ENCODE assay signal across 23 mouse cellular contexts in the genomic region with DNA sequence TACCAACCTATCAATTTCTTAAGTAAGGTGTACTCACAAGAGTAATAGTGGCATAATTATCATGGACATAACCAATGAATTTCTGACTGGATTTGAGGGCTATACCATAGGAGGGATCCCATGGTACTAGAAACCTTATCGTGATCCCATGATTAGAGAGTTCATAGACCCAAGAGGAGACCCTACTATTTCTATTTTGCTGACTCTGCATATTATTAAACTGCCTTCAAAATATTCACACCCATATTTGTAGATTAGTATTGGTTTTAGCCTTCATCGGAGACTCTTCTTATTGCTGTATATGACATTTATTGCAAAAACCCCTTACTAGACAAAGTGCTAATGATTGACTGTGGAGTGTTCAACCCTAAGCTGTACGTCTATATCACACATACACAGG.
DNase-seq lines count a peak whose midpoint lies in the region; ATAC-seq and TF ChIP-seq lines count a peak whose summit lies in the region.
"Had no signal": no experiment of that assay in that cellular context is flagged by ENCODE, and none has a peak within 500 bp of the region (broad histone marks: within the 10 kb centered on the region; RNA-seq: fewer than 3 reads in every experiment).

No protein-coding gene starts in this region.

- H3K79me2 ChIP-seq in CH12.LX (replicated peaks; ENCODE audit: control insufficient read depth, extremely low read depth, insufficient read depth, poor library complexity, severe bottlenecking) (no peaks in the 10 kb centered on the region), MEL (ENCODE audit: control insufficient read depth, insufficient read depth, low read length, poor library complexity) (no peaks in the 10 kb centered on the region)

- no peak overlapping the region for H3K27ac ChIP-seq in CH12.LX (ENCODE audit: insufficient read depth, low read depth)
- no peak overlapping the region for H3K27ac ChIP-seq in ES-E14 (ENCODE audit: insufficient read depth, low read depth, low read length, poor library complexity, severe bottlenecking)
- H3K27ac ChIP-seq in MEL (ENCODE audit: control insufficient read depth, low read depth, low read length), result no peak overlapping the region
- no peak overlapping the region for H3K27ac ChIP-seq in gastrocnemius, adult 2 months
- no peak overlapping the region for H3K27ac ChIP-seq in midbrain, embryonic 16.5 days (ENCODE audit: low read length)

- no peak for TF ChIP-seq EP300 in CH12.LX (IDR thresholded peaks at IDR 0.05; ENCODE audit: low read length)
- TF ChIP-seq EP300 in MEL (IDR thresholded peaks at IDR 0.05; ENCODE audit: low read depth in 1 of 2, low read length in 2 of 2), result no peak

- TF ChIP-seq CTCF in CH12.LX (conservative IDR thresholded peaks at IDR 0.05 in 1 of 2, IDR thresholded peaks at IDR 0.05 in 1 of 2; ENCODE audit: low read depth in 2 of 2, low read length in 2 of 2) (no peak), MEL (IDR thresholded peaks at IDR 0.05 in 2 of 3, conservative IDR thresholded peaks at IDR 0.05 in 1 of 3; ENCODE audit: control insufficient read depth in 1 of 3, insufficient read depth in 1 of 3, low read depth in 2 of 3, low read length in 3 of 3, poor library complexity in 1 of 3, severe bottlenecking in 1 of 3) (no peak)
- no peak for TF ChIP-seq CTCF in gastrocnemius, adult 2 months (IDR thresholded peaks at IDR 0.05)

- intact Hi-C loops in gastrocnemius, adult 2 months (cut with DNase I), result no loop called here

- no peak overlapping the region for H3K4me2 ChIP-seq in CH12.LX (ENCODE audit: insufficient read depth, low read depth, poor library complexity, severe bottlenecking)
- no peak overlapping the region for H3K4me2 ChIP-seq in midbrain, embryonic 16.5 days (ENCODE audit: low read length)

- H3K4me1 ChIP-seq in CH12.LX (ENCODE audit: control insufficient read depth in 1 of 2, insufficient read depth in 2 of 2) (no peaks in the 10 kb centered on the region), ES-E14 (ENCODE audit: control insufficient read depth in 2 of 2, insufficient read depth in 2 of 2, low read length in 2 of 2, poor library complexity in 1 of 2) (no peaks in the 10 kb centered on the region), MEL (ENCODE audit: control insufficient read depth in 1 of 2, insufficient read depth in 2 of 2, low read length in 2 of 2) (no peaks in the 10 kb centered on the region)
- H3K4me1 ChIP-seq in midbrain, embryonic 16.5 days (ENCODE audit: control insufficient read depth, insufficient read depth, low read length), result no peaks in the 10 kb centered on the region; the same call in 1 of the 2 replicates

- DNase-seq in CH12.LX (ENCODE audit: extremely low read depth), result no peak
- no peak for DNase-seq in ES-E14 (ENCODE audit: low read depth, low spot score)
- no peak for DNase-seq in MEL (ENCODE audit: low read depth, low spot score)
- no peak for DNase-seq in gastrocnemius, adult 2 months
- no peak for DNase-seq in frontal cortex, postnatal 36 days (ENCODE audit: low spot score in 2 of 2)
- DNase-seq: adrenal gland, adult 2 months; adrenal gland, adult 8-10 months; adrenal gland, postnatal 10 days; adrenal gland, postnatal 14 days; adrenal gland, postnatal 25 days; adrenal gland, postnatal 36 days; B cell, adult 2 months; cerebellum, adult 11 months; cerebellum, adult 11-12 months; cerebellum, adult 18-20 months; cerebellum, adult 2 months; cerebellum, adult 8-10 months; cerebellum, adult 9-10 months had no signal

- no peaks in the 10 kb centered on the region for H3K27me3 ChIP-seq in CH12.LX (replicated peaks)
- no peaks in the 10 kb centered on the region for H3K27me3 ChIP-seq in MEL (ENCODE audit: control insufficient read depth in 1 of 2, insufficient read depth in 2 of 2, low read length in 2 of 2)
- H3K27me3 ChIP-seq in midbrain, embryonic 16.5 days (ENCODE audit: control insufficient read depth, insufficient read depth, low read depth, low read length), result no peaks in the 10 kb centered on the region
- H3K27me3 ChIP-seq: Patski had no signal

- no peak for TF ChIP-seq RAD21 in CH12.LX (IDR thresholded peaks at IDR 0.05; ENCODE audit: low read depth, low read length)
- no peak for TF ChIP-seq RAD21 in MEL (IDR thresholded peaks at IDR 0.05; ENCODE audit: low read depth, low read length)

- ATAC-seq in midbrain, embryonic 16.5 days, result no peak
- ATAC-seq: activated CD4-positive, CD25-positive, alpha-beta regulatory T cell, adult 4 months; CD4-positive, CD25-positive, alpha-beta regulatory T cell, adult 4 months; Patski had no signal

- H3K9ac ChIP-seq in CH12.LX (ENCODE audit: insufficient read depth, low read depth) (no peak overlapping the region), ES-E14 (ENCODE audit: insufficient read depth, low read depth, low read length, poor library complexity, severe bottlenecking) (no peak overlapping the region), MEL (ENCODE audit: control insufficient read depth, low read depth, low read length, poor library complexity, severe bottlenecking) (no peak overlapping the region)
- no peak overlapping the region for H3K9ac ChIP-seq in midbrain, embryonic 16.5 days (ENCODE audit: low read depth, low read length)

- peaks cover 30% of the 10 kb centered on the region for H3K9me3 ChIP-seq in CH12.LX (replicated peaks; ENCODE audit: low read length)
- H3K9me3 ChIP-seq in ES-E14 (ENCODE audit: control insufficient read depth, insufficient read depth, low read depth, low read length), result no peaks in the 10 kb centered on the region
- no peaks in the 10 kb centered on the region for H3K9me3 ChIP-seq in MEL (replicated peaks; ENCODE audit: insufficient read depth, low read length)
- no peaks in the 10 kb centered on the region for H3K9me3 ChIP-seq in midbrain, embryonic 16.5 days (replicated peaks; ENCODE audit: control insufficient read depth, low read length, poor library complexity, severe bottlenecking)

- dilution Hi-C loops in CH12.LX (cut with MboI; ENCODE audit: extremely low pct_ligation_motif_present, extremely low pct_unique_long_range_greater_than_20kb, low sequenced_read_pairs), result no loop called here

- in situ Hi-C loops in CH12.LX (cut with MboI; ENCODE audit: low pct_ligation_motif_present, low pct_unique_long_range_greater_than_20kb, low sequenced_read_pairs) (no loop called here), ES-E14 (cut with MboI; ENCODE audit: low sequenced_read_pairs in 2 of 2, unreplicated experiment in 2 of 2) (no loop called here)

- TF ChIP-seq POLR2A in CH12.LX (IDR thresholded peaks at IDR 0.05; ENCODE audit: low read depth, low read length) (no peak), MEL (IDR thresholded peaks at IDR 0.05; ENCODE audit: control insufficient read depth in 1 of 2, insufficient read depth in 1 of 2, low read depth in 1 of 2, low read length in 2 of 2, poor library complexity in 1 of 2) (no peak)

- H3K4me3 ChIP-seq in CH12.LX (replicated peaks in 1 of 3; ENCODE audit: low read depth in 2 of 3, low read length in 2 of 3, poor library complexity in 1 of 3) (no peak overlapping the region), ES-E14 (ENCODE audit: insufficient read depth in 1 of 2, low read depth in 1 of 2, low read length in 2 of 2, poor library complexity in 1 of 2, severe bottlenecking in 1 of 2) (no peak overlapping the region), MEL (ENCODE audit: control insufficient read depth in 1 of 2, insufficient read depth in 1 of 2, low read depth in 2 of 2, low read length in 2 of 2) (no peak overlapping the region)
- H3K4me3 ChIP-seq in gastrocnemius, adult 2 months, result no peak overlapping the region
- H3K4me3 ChIP-seq in midbrain, embryonic 16.5 days (ENCODE audit: low read depth, low read length), result no peak overlapping the region

- 94% methylated on average over 3 of the region's 3 CpGs for WGBS in midbrain, embryonic 16.5 days

- H3K36me3 ChIP-seq in CH12.LX (replicated peaks in 1 of 2; ENCODE audit: control insufficient read depth in 1 of 2, insufficient read depth in 1 of 2, low read length in 1 of 2) (no peaks in the 10 kb centered on the region), ES-E14 (ENCODE audit: control insufficient read depth, insufficient read depth, low read length, poor library complexity, severe bottlenecking) (no peaks in the 10 kb centered on the region), MEL (ENCODE audit: control insufficient read depth in 1 of 2, insufficient read depth in 2 of 2, low read length in 2 of 2) (no peaks in the 10 kb centered on the region)
- H3K36me3 ChIP-seq in midbrain, embryonic 16.5 days (ENCODE audit: control insufficient read depth, insufficient read depth, low read length), result no peaks in the 10 kb centered on the region
- H3K36me3 ChIP-seq: G1E had no signal

TF ChIP-seq in CH12.LX, 34 proteins besides CTCF, POLR2A, EP300 and RAD21:
- TF ChIP-seq TCF12 (IDR thresholded peaks at IDR 0.05; ENCODE audit: low read depth, low read length) (no peak), MAFK (IDR thresholded peaks at IDR 0.05; ENCODE audit: insufficient replicate concordance, low read length) (peak; percentile 92)

TF ChIP-seq in ES-E14, 5 proteins besides CTCF, POLR2A, EP300 and RAD21:
- TF ChIP-seq HCFC1 (IDR thresholded peaks at IDR 0.05; ENCODE audit: borderline replicate concordance, insufficient read depth, low read length), result no peak
- no peak for TF ChIP-seq CHD2 (IDR thresholded peaks at IDR 0.05; ENCODE audit: low read depth, low read length)
- peak; percentile 85 for TF ChIP-seq MAFK (IDR thresholded peaks at IDR 0.05; ENCODE audit: insufficient read depth, low read depth, low read length)
- TF ChIP-seq ZC3H11A (IDR thresholded peaks at IDR 0.05; ENCODE audit: borderline replicate concordance, low read depth, low read length), result no peak

TF ChIP-seq in MEL, 35 proteins besides CTCF, POLR2A, EP300 and RAD21:
- no peak for TF ChIP-seq MXI1 (IDR thresholded peaks at IDR 0.05; ENCODE audit: low read depth, low read length)
- peak; percentile 65 for TF ChIP-seq MAFK (IDR thresholded peaks at IDR 0.05; ENCODE audit: borderline replicate concordance, low read depth, low read length)
- TF ChIP-seq HCFC1 (IDR thresholded peaks at IDR 0.05; ENCODE audit: low read depth, low read length), result no peak
- TF ChIP-seq GABPA (IDR thresholded peaks at IDR 0.05; ENCODE audit: low read depth, low read length), result no peak
- no peak for TF ChIP-seq SMC3 (IDR thresholded peaks at IDR 0.05; ENCODE audit: low read depth, low read length)
